Mouse (Mus musculus) olfactory bulb, adult 2 months (tissue): ENCODE data around the gene Wdr13. TPM values are rescaled to one million over a fixed set of nuclear protein-coding genes. Genes with fewer than 3 reads are reported as not detected.

ENCODE experiments used
- H3K27ac ChIP-seq: fragments of 200-500 bp; 2 replicates; pipeline ENCODE4 v1.5.1; 2012; ENCODE audit warnings: low read depth, low read length; ENCODE audit not compliant: insufficient read depth
- H3K4me1 ChIP-seq: fragments of 200-500 bp; 2 replicates; pipeline ENCODE4 v1.6.1; 2012; ENCODE audit warnings: low read length; ENCODE audit not compliant: control insufficient read depth, insufficient read depth
- H3K4me3 ChIP-seq: fragments of 200-500 bp; 2 replicates; pipeline ENCODE4 v1.5.1; 2012; ENCODE audit warnings: mild to moderate bottlenecking, low read depth, low read length, moderate library complexity; ENCODE audit not compliant: insufficient read depth
- CTCF ChIP-seq: fragments of 200-500 bp; IDR thresholded peaks from 2 replicates; pipeline ENCODE4 v1.5.1; 2012; ENCODE audit warnings: low read depth, mild to moderate bottlenecking, low read length, moderate library complexity; ENCODE audit not compliant: insufficient read depth
- POLR2A ChIP-seq: fragments of 200-500 bp; IDR thresholded peaks from 2 replicates; pipeline ENCODE4 v1.6.1; 2012; ENCODE audit warnings: mild to moderate bottlenecking, low read depth, low read length, moderate library complexity; ENCODE audit not compliant: insufficient read depth
- WGBS: fragments of 180-500 bp; shearing (Covaris S2); methylation state at CpG from one replicate; pipeline ENCODE4 v1.1.7; 2018; 5-methylcytosine and 5-hydroxymethylcytosine counted together
- polyA plus RNA-seq: library from polyadenylated mRNA; stranded (reverse); fragments of >200 nt; gene quantifications from 2 replicates; pipeline ENCODE4 v1.2.4, GENCODE M21; 2012; ENCODE audit warnings: low replicate concordance; ENCODE audit not compliant: missing spikeins, insufficient read depth, insufficient read length

The Wdr13 gene
- 69.5 TPM in 1 of 2 replicates, not detected in the other for polyA plus RNA-seq

DNA sequence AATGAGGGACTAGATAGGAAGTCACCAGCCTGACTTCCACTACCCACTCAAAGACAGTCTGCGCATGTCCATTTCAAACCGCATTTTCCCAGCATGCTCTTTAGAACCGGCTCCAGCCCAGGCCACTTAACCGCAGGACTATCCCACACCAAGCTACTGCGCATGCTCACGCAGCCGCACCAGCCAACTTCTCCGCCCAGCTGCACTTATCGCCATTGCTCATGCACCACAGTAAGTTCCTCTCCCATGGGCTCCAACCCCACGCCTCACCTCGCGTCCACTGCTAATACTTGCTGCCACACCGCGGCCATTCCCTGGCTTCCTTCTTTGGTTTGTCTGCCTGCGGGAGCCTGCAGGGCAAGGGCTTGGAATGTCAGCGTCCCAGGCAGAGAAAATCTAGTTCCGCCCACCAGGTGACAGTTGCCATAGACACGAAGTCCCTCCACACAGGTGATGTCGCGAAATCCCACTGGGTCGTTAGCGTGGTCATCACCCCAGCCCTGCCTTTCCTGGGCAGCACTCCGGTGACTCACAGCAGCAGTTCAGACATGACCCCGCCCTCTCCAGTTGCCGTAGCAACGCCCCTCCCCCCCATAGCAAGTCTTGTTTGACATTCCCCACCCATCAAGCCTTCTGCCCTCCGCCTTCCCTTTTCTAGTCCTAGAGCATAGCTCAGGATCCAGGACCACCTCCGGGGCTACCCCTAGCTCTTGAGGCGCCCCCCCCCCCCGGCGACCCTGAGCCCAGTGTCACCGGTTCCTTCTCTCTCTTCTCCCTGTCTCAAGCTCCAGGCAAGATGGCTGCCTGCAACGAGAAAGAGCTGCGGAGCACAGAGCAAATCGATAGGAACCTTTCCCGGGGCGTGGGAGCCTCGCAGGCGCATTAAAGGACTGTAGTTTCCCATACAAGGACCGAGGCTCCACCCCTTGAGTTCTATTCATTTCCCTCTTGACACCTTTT lies at the start of gene Wdr13:
Gene Wdr13 (minus strand): TSS at position 876 of the 960 bp plus-strand sequence.
- Histone ChIP-seq H3K4me1 (peaks cover 5% of the 10 kb centered on the region; the same call in 1 of the 2 replicates), H3K4me3 (peak within 1 kb of the TSS; percentile 52), H3K27ac (peak within 1 kb of the TSS; percentile 91)
- TF ChIP-seq CTCF (no peak), POLR2A (peak; percentile 54)
- WGBS: 16% methylated on average over 39 of the region's 40 CpGs

DNA sequence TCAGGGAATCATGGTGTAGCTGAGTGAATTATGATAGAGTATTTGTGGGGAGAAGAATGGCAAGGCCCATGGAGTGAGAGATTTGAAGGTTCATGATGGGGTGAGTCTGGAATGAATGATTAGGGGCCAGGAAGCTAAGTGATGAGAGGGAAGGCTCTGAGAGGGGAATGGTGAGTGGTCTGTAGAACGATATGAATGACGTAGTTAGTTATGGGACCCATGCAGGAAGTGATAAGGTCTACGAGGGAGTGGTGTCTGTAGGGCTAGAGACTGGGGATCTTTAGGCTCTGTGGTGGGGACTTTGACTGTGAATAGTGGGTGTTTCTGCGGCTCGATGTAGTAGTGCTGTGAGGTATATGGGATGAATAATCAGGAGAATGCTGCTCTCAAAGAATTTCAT lies 47.0 kb upstream of the Wdr13 start:
- Histone ChIP-seq H3K4me3 (no peak overlapping the region), H3K4me1 (no peaks in the 10 kb centered on the region), H3K27ac (no peak overlapping the region)
- TF ChIP-seq CTCF (no peak), POLR2A (no peak)
- 92% methylated on average over 5 of the region's 5 CpGs for WGBS

DNA sequence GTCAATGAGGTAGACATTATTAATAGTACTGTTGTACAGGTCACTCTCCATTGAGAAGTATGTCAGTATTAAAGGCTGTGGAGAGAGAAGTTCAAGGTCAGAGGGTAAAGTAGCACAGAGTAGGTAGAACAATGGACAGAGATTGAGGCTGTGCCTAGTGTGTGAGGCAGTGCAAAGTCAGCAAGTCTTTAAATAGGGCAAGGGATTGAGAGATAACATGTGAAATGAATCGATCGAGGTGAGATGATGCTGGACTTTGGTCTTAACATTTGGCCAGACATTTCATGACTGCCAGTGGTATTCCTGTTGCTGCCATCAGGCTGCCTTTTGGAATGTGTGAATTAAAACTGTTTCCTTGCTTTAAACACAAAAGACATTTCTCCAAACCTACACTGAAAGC lies 46.2 kb upstream of the Wdr13 start:
- H3K4me1 ChIP-seq: no peaks in the 10 kb centered on the region
- TF ChIP-seq POLR2A: no peak
- no peak overlapping the region for H3K4me3 ChIP-seq
- 97% methylated on average over 2 of the region's 2 CpGs for WGBS
- no peak overlapping the region for H3K27ac ChIP-seq

DNA sequence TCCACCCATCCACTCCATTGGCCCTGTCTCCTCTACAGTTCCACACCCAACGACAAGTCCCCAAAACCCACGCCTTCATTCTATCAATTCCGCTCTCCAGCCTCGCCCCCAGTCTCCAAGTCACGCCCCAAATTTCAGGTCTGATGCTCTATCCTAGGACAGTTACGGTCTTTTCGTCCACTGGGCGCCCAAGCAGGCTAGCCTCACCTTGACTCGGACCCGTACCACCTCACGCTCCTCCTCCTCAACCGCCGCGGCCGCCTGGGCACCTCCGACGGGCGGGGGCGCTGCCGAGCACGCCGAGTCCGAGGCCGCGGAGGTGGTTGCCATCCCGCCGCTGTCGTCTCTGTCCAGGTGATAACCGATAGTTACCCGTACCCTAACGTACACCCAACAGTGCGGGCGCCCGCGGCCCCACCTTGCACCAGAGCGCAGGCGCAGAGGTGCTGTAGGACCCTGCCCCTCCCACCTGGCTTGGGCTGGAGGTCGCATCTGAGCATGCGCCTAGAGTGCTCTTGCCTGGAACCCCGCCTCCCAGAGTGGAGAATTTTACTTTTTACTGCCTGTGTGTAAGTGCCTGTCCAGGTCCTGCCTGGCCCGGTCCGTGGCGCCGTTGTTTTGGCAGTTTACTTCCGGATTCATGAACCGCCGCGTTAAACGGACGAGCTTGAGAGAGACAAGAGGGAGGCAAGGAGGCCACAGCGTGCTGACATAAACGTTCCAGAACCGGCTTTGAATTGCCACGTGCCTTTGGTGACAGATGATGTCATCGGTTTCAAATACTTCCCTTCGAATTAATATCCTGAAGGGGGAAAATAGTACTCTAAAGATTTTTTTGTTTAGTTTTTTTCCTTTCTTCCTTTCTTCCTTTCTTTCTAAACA lies 43.1 kb upstream of the Wdr13 start, which contains the start of gene Tbc1d25:
Gene Tbc1d25 (minus strand): TSS at position 678 of the 882 bp plus-strand sequence.
- no peak within 1 kb of the TSS for H3K27ac ChIP-seq
- H3K4me1 ChIP-seq: no peaks in the 10 kb centered on the region
- peak within 1 kb of the TSS; percentile 91 for H3K4me3 ChIP-seq
- 0 out of 2 replicates have a peak, but pooled peaks have one; percentile 39 for TF ChIP-seq POLR2A
- peak; percentile 21; the same call in 1 of the 2 replicates for TF ChIP-seq CTCF
- 13% methylated on average over 56 of the region's 56 CpGs for WGBS

DNA sequence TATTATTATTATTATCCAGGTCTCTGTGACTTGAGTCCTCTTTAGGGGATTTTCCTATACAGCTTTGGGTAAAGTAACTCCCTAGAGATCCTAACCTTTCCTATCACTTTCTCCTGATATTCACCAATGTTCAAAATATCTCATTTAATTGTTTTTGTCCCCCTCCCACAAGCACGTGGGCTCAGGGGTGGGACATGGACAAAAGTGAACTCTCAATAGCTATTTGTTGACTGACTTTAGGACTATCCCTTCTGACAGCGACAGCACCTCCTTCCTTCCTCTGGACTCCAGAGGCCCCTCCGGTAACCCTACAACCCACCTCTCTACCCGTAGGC lies 42.4 kb upstream of the Wdr13 start:
- no peak overlapping the region for H3K27ac ChIP-seq
- no peak for TF ChIP-seq POLR2A
- TF ChIP-seq CTCF: no peak
- 15% methylated on average over 4 of the region's 4 CpGs for WGBS
- peak overlapping the region; percentile 91 for H3K4me3 ChIP-seq
- no peaks in the 10 kb centered on the region for H3K4me1 ChIP-seq

DNA sequence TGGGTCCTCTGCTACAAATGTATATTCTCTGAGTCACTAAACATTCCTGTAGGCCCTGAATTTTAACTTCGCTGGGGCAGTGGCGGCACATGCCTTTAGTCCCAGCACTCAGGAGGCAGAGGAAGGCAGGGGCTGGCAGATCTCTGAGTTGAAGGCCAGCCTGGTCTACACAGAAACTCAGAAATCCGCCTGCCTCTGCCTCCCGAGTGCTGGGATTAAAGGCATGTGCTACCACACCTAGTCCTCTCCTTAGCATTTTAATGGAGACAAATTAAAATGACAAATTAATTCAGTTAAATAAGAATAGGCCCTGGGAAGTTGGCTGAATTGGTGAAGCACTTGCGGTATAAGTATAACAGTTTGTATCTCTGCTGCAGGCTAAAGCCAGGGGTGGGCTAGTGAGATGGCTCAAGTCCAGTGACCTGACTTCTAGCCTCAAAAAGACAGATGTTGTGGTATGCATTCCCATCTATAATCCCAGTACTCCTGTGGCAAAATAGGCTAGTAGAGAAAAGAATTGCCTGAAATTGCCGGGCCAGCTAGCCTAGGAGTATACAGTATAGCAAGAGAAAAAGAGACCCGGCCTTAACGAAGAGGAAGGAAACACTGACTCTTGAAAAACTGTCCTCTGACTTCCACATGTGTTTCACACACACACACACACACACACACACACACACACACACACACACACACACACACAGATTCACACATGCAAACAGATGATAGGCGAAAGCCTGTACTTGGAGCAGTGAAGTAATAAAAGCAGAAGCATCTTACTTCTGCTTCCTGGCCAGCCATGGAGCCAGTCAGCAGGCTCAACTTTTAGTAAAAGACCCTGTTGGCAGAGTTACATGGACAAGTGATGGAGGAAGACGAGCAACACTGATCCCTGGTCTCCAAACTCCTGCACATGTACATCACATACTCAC lies 35.3 kb upstream of the Wdr13 start:
- Histone ChIP-seq H3K27ac (no peak overlapping the region), H3K4me1 (no peaks in the 10 kb centered on the region), H3K4me3 (no peak overlapping the region)
- TF ChIP-seq CTCF: no peak
- TF ChIP-seq POLR2A: no peak
- WGBS: 93% methylated on average over 10 of the region's 10 CpGs

DNA sequence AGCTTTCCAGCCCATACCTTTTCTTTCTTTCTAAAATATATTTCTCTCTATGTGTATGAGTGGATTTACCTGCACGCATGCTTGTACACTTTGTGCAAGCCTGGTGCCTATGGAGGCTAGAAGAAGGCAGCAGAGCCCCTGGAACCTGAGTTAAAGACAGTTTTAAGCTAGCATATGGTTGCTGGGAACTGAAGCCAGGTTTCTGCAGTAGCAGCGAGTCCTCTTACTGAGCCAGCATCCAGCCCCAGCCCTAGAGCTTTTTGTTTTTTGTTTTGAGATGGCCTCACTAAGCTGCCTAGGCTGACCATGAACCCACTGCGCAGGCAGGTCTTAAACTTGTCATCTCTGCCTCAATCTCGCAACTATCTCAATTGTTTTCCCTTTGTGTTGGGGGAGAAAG lies 31.8 kb upstream of the Wdr13 start:
- 91% methylated on average over 4 of the region's 4 CpGs for WGBS
- H3K27ac ChIP-seq: no peak overlapping the region
- no peaks in the 10 kb centered on the region for H3K4me1 ChIP-seq
- H3K4me3 ChIP-seq: no peak overlapping the region
- no peak for TF ChIP-seq POLR2A
- no peak for TF ChIP-seq CTCF

DNA sequence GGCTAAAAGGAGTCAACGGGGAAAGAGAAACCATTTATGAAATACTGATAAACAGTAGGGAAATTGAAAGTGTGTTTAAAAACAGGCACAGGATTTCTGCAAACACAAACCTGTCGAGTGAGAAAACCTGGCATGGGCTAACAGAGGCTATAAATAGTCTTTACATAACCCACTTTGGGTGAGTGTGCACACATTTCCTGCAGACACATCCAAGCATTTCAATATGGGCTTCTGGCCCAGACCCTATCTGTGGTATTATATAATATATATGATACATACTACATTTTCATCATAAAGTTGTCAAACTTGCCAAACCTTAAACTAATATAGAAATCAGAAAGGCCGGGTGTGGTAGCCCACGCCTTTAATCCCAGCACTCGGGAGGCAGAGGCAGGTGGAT lies 30.4 kb upstream of the Wdr13 start:
- 78% methylated on average over 5 of the region's 5 CpGs for WGBS
- Histone ChIP-seq H3K4me3 (no peak overlapping the region), H3K4me1 (no peaks in the 10 kb centered on the region), H3K27ac (no peak overlapping the region)
- no peak for TF ChIP-seq CTCF
- TF ChIP-seq POLR2A: no peak
